Mouse (Mus musculus) embryonic facial prominence, embryonic 14.5 days (tissue): ENCODE measurements around the gene Daam1. TPM values are rescaled to one million over a fixed set of nuclear protein-coding genes. Genes with fewer than 3 reads are reported as not detected.

Source experiments
- ATAC-seq: fragments of 200-750 bp; cut with Nextera tagmentation; 2 replicates; pipeline ENCODE4 v1.8.0; 2017; ENCODE audit warnings: low read depth, moderate number of reproducible peaks, moderate TSS enrichment
- DNase-seq: peaks from one replicate; pipeline ENCODE4 v3.0.0-alpha.2; 2015; ENCODE audit warnings: low spot score
- H3K27ac ChIP-seq: fragments of 300-500 bp; sonication (generic); replicated peaks from 2 replicates; pipeline ENCODE4 v1.5.1; 2014; ENCODE audit warnings: low read depth, mild to moderate bottlenecking, low read length, moderate library complexity
- H3K27me3 ChIP-seq: fragments of 300-500 bp; sonication (generic); replicated peaks from 2 replicates; pipeline ENCODE4 v1.6.1; 2014; ENCODE audit warnings: low read length; ENCODE audit not compliant: control insufficient read depth, insufficient read depth
- H3K36me3 ChIP-seq: fragments of 300-500 bp; sonication (generic); 2 replicates; pipeline ENCODE4 v1.6.1; 2014; ENCODE audit warnings: low read length, mixed read lengths; ENCODE audit not compliant: control insufficient read depth, insufficient read depth
- H3K4me1 ChIP-seq: fragments of 300-500 bp; sonication (generic); 2 replicates; pipeline ENCODE4 v1.6.1; 2014; ENCODE audit warnings: antibody characterized with exemption, low read length; ENCODE audit not compliant: control insufficient read depth, insufficient read depth
- H3K4me2 ChIP-seq: fragments of 300-500 bp; sonication (generic); 2 replicates; pipeline ENCODE4 v1.6.1; 2014; ENCODE audit warnings: low read depth, mild to moderate bottlenecking, low read length, moderate library complexity, mixed read lengths
- H3K4me3 ChIP-seq: fragments of 300-500 bp; sonication (generic); 2 replicates; pipeline ENCODE4 v1.5.1; 2014; ENCODE audit warnings: low read depth, mild to moderate bottlenecking, low read length
- H3K9ac ChIP-seq: fragments of 300-500 bp; sonication (generic); 2 replicates; pipeline ENCODE4 v1.6.1; 2014; ENCODE audit warnings: low read depth, mild to moderate bottlenecking, low read length, moderate library complexity, mixed read lengths
- H3K9me3 ChIP-seq: fragments of 300-500 bp; sonication (generic); 2 replicates; pipeline ENCODE4 v1.6.1; 2016; ENCODE audit warnings: low read length; ENCODE audit not compliant: control insufficient read depth
- WGBS: fragments of 180-500 bp; shearing (Covaris S2); extraction: QIAGEN DNeasy Blood & Tissue Kit; methylation state at CpG from one replicate; pipeline ENCODE4 v1.1.7; 2014; 5-methylcytosine and 5-hydroxymethylcytosine counted together
- polyA plus RNA-seq: library from polyadenylated mRNA; unstranded; fragments of >200 nt; fragmentation: Nextera tagmentation; extraction: Ambion mirVana; gene quantifications from 2 replicates; pipeline ENCODE4 v1.2.1, GENCODE M21; 2014

The Daam1 gene
- polyA plus RNA-seq, 1 experiment from 2014 or later, result 11.0 TPM

GRCm38 (mm10) chr12:71995831-71996230, 165.0 kb downstream of the Daam1 start:
- H3K9ac ChIP-seq, result no peak overlapping the region
- no peak overlapping the region for H3K4me3 ChIP-seq
- ATAC-seq (no peak), DNase-seq (no peak)
- H3K27me3 ChIP-seq, result no peaks in the 10 kb centered on the region
- no peaks in the 10 kb centered on the region for H3K9me3 ChIP-seq
- H3K27ac ChIP-seq, result no peak overlapping the region
- WGBS, result 82% methylated on average over 8 of the region's 8 CpGs
- H3K36me3 ChIP-seq, result peaks cover 23% of the 10 kb centered on the region
- H3K4me2 ChIP-seq, result no peak overlapping the region
- no peaks in the 10 kb centered on the region for H3K4me1 ChIP-seq

DNA sequence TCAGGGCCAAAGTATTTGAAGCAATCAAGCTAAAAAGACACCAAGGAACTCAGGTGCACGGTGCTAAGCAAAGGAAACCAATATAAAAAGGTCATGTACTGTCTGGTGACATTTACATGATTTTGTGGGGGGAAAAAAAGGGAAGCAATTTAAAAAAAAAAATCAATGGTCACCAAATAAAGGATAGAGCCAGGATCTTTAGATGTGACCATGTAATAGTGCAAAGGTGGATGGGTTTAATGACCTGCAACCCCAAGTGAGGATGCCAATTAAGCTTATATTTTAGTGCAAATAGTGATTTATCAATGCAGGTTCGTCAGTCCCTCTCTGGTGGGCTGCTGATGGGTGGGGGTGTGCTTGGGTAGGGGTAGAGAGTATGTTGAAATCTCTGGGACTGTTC, 166.0 kb downstream of the Daam1 start:
- Histone ChIP-seq H3K9me3 (no peaks in the 10 kb centered on the region), H3K36me3 (peaks cover 13% of the 10 kb centered on the region; the same call in 1 of the 2 replicates), H3K4me3 (no peak overlapping the region), H3K9ac (no peak overlapping the region), H3K27ac (no peak overlapping the region), H3K4me1 (no peaks in the 10 kb centered on the region), H3K27me3 (no peaks in the 10 kb centered on the region), H3K4me2 (no peak overlapping the region)
- WGBS, result 74% methylated on average over 2 of the region's 2 CpGs
- ATAC-seq (no peak), DNase-seq (no peak)

- no peaks in the 10 kb centered on the region for H3K4me1 ChIP-seq
- no peak overlapping the region for H3K9ac ChIP-seq
- no peaks in the 10 kb centered on the region for H3K27me3 ChIP-seq
- H3K4me2 ChIP-seq, result no peak overlapping the region
- ATAC-seq, result no peak
- no peaks in the 10 kb centered on the region for H3K9me3 ChIP-seq
- WGBS, result 72% methylated on average over 4 of the region's 4 CpGs
- no peak for DNase-seq
- no peak overlapping the region for H3K27ac ChIP-seq
- H3K4me3 ChIP-seq, result no peak overlapping the region
- H3K36me3 ChIP-seq, result peaks cover 12% of the 10 kb centered on the region; the same call in 1 of the 2 replicates
Observed at GRCm38 (mm10) chr12:71997364-71997763, 166.5 kb downstream of the Daam1 start.

GRCm38 (mm10) chr12:71998653-71999052, 167.8 kb downstream of the Daam1 start:
- H3K4me1 ChIP-seq, result no peaks in the 10 kb centered on the region
- H3K27ac ChIP-seq, result no peak overlapping the region
- 64% methylated on average over 4 of the region's 4 CpGs for WGBS
- no peak for DNase-seq
- H3K9me3 ChIP-seq, result no peaks in the 10 kb centered on the region
- H3K36me3 ChIP-seq, result no peaks in the 10 kb centered on the region; the same call in 1 of the 2 replicates
- H3K27me3 ChIP-seq, result no peaks in the 10 kb centered on the region
- no peak for ATAC-seq
- H3K4me3 ChIP-seq, result no peak overlapping the region
- H3K4me2 ChIP-seq, result no peak overlapping the region
- H3K9ac ChIP-seq, result no peak overlapping the region

DNA sequence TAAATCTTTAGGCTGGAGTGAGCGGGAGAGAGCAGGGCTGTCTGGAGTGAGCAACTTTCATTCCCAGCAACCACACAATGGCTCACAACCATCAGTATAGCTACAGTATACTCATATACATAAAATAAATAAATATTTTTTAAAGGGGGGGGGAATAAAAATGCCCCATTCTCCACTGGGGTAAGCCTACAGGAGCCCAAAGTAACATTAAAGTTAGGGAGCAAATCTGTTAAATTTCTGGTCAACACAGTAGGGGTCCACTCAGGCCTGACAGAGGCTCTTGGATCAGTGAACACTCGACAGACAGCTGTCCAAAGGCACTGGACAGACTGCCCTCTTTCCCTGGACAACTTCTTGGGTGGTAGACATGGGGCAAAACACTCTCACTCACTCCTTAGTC, 168.8 kb downstream of the Daam1 start:
- no peak overlapping the region for H3K27ac ChIP-seq
- H3K27me3 ChIP-seq, result no peaks in the 10 kb centered on the region
- no peak for DNase-seq
- no peaks in the 10 kb centered on the region for H3K36me3 ChIP-seq
- no peak overlapping the region for H3K4me2 ChIP-seq
- 86% methylated on average over 2 of the region's 2 CpGs for WGBS
- ATAC-seq, result no peak
- H3K9ac ChIP-seq, result no peak overlapping the region
- H3K9me3 ChIP-seq, result no peaks in the 10 kb centered on the region
- H3K4me1 ChIP-seq, result no peaks in the 10 kb centered on the region
- no peak overlapping the region for H3K4me3 ChIP-seq

DNA sequence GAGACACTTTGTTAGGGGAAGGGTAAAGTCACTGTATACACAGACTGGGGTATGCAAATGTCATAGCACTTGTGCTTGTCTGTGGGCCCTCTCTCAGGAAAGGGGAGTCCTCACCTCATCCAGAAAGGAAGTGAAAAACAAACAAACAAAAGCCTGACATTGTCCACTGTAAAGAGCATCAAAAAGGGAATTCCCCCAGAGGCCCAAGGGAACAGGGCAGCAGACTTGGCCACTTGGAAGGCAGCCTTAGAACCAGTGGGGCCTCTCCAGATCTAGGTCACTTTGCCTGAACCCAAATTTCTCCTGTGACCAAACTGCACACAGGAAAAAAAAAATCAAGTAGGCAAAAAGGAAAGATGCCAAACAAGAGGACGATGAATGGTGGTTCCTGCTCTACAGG, 170.9 kb downstream of the Daam1 start:
- Histone ChIP-seq H3K4me3 (no peak overlapping the region), H3K4me2 (no peak overlapping the region), H3K9ac (no peak overlapping the region), H3K27ac (no peak overlapping the region), H3K36me3 (no peaks in the 10 kb centered on the region), H3K4me1 (no peaks in the 10 kb centered on the region), H3K9me3 (no peaks in the 10 kb centered on the region), H3K27me3 (no peaks in the 10 kb centered on the region)
- no peak for DNase-seq
- ATAC-seq, result no peak
- WGBS, result 87% methylated on average over 1 of the region's 1 CpGs

- Histone ChIP-seq H3K9ac (no peak overlapping the region), H3K27ac (no peak overlapping the region), H3K9me3 (no peaks in the 10 kb centered on the region), H3K36me3 (no peaks in the 10 kb centered on the region), H3K4me3 (no peak overlapping the region), H3K27me3 (no peaks in the 10 kb centered on the region), H3K4me2 (no peak overlapping the region), H3K4me1 (no peaks in the 10 kb centered on the region)
- DNase-seq, result no peak
- 88% methylated on average over 3 of the region's 3 CpGs for WGBS
- ATAC-seq, result no peak
Observed at GRCm38 (mm10) chr12:72005307-72005706, 174.4 kb downstream of the Daam1 start.

DNA sequence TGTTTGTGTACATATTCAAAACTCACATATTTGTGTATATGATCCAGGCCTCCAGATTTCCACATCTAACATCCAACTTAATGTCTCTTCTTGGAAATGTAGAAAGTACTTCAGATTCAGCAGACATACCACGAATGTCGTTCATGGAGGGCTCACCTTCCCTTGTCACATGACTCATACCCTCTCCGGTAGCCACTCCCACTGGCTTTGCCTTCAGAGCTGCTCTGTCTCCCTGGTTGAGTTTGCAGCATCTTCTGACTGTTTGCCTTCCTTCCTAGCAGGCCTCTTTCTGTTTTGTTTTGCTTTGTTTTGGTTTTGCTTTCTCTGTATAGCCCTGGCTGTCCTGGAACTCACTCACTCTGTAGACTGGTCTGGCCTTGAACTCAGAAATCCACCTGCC, 176.8 kb downstream of the Daam1 start:
- no peak for DNase-seq
- Histone ChIP-seq H3K27me3 (no peaks in the 10 kb centered on the region), H3K9me3 (no peaks in the 10 kb centered on the region), H3K4me2 (no peak overlapping the region), H3K9ac (no peak overlapping the region), H3K27ac (no peak overlapping the region), H3K36me3 (no peaks in the 10 kb centered on the region), H3K4me3 (no peak overlapping the region), H3K4me1 (no peaks in the 10 kb centered on the region)
- no peak for ATAC-seq
- WGBS, result 75% methylated on average over 3 of the region's 3 CpGs

DNA sequence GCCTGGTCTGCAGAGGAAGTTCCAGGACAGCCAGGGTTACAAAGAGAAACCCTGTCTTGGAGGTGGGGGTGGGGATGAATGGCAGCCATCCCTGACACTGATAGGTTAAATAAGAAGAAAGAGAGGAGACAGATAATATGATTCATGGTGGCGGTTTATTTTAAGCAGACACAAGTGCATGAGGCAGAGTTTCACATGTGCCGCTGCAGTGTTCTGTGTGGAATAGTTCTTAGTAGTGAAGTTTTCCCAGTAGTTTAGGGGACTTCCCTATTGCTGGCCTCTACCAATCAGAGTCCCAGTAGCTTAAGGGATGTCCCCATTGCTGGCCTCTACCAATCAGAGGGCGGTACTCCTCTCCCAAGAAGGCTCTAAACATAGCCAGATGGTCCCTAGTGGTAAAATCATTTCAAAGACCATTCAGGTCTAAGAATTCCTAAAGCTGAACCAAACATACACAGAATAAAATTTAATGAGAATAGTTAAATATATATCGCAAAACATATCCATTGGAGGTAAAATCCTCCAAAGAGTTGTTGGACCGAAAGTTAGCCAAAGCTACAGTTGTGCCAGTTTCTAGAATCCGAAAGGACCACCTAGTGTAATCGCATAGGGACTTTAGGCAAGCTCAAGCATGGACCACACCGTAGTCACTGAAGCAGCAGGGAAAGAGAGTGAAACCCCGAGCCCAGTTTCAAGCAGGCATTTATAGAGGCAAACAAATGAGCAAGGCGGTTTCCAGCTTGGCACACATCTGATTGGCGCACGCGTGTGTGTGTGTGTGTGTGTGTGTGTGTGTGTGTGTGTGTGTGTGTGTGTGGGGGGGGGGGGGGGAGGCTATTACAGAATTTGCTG, 178.4 kb downstream of the Daam1 start:
- H3K4me1 ChIP-seq, result peaks cover 9% of the 10 kb centered on the region; the same call in 1 of the 2 replicates
- no peak overlapping the region for H3K4me2 ChIP-seq
- no peaks in the 10 kb centered on the region for H3K9me3 ChIP-seq
- no peak overlapping the region for H3K27ac ChIP-seq
- 91% methylated on average over 13 of the region's 13 CpGs for WGBS
- H3K9ac ChIP-seq, result no peak overlapping the region
- H3K27me3 ChIP-seq, result no peaks in the 10 kb centered on the region
- no peak overlapping the region for H3K4me3 ChIP-seq
- H3K36me3 ChIP-seq, result no peaks in the 10 kb centered on the region
- DNase-seq, result no peak
- no peak for ATAC-seq
